Mouse (Mus musculus) left cerebral cortex, postnatal 14 days (tissue): Measurements from ENCODE around the gene Plekhs1. TPM values are rescaled to one million over a fixed set of nuclear protein-coding genes. Genes with fewer than 3 reads are reported as not detected.

ENCODE experiments used
- DNase-seq, 2 experiments: peaks; one replicate each; pipeline ENCODE4 v3.0.0; 2021 to 2022; ENCODE audit warnings: low spot score in 2 of 2, mixed read lengths in 1 of 2
- intact Hi-C: fragments of 180-260 bp; cut with DNase I; formaldehyde crosslinking; loops from one replicate; pipeline ENCODE4 v1.15.1; 2025
- long read RNA-seq, 2 experiments: library from polyadenylated mRNA; stranded (forward); transcript quantifications; one replicate each; pipeline ENCODE4 v2.0.0; 2021
- total RNA-seq, 2 experiments: library from RNA; stranded (reverse); gene quantifications; 2 replicates each; pipeline ENCODE4 v1.2.3; 2021

Gene Plekhs1
- 1 to 10 TPM in 1 of 2 experiments, under 1 TPM in 1; 0.76 to 1.8 TPM for total RNA-seq
- long read RNA-seq, experiment 1, result 0 reads
- long read RNA-seq, experiment 2, partial matches to known transcripts, result 0 of 1 reads
- long read RNA-seq, experiment 2, other reads (novel, unspliced or antisense), result 1 of 1 reads

DNA sequence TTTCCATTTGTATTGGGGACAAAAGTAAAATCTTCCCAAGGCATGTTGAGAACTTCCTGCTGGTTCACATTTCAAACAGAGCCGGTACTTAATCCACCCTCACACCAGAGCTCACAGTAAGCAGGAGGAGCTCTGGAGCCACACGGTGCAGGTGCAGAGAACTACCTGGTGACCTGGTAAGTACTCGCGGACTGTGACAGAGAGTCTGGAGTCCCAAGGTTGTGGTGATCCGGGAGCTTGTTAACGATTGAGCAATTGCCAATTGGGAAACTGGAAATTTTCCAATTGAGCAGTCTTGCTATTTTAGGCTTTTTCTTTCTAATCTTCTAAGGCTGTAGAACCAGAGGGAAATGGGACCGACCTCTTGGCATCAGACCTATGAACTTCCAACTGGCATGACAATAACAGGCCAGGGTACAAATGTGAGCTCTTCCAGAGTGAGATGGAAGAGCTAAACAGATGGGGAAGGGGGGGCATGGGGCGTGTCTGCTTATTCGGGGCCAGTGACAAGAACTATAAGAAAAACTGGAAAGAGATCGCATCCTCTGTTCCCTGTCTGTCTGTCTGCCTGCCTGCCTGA lies at the start of gene Plekhs1:
TSS of gene Plekhs1 (plus strand) at position 119 of the 580 bp plus-strand sequence.
- no peak for DNase-seq
- intact Hi-C loops, result no loop called here

DNA sequence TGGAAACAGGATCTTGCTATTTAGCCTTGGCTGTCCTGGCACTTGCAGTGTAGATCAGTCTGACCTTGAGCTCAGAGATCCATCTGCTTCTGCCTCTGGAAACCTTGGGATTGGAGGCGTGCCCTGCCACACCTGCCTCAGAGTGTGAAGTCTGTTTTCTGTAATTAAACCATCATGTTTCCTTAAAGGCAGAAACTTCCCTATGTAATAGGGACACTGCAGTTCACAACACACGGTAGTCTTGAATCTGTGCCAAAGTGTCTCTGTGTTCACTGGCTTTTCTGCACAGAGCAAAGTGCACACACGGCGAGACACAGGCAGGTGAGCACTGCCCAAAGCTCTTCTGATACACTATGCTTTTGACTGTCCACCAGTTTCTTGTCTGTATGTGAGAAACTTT lies 43.0 kb upstream of the Plekhs1 start:
- no peak for DNase-seq
- intact Hi-C loops, result no loop called here

- intact Hi-C loops, result no loop called here
- DNase-seq, result no peak
Measured at GRCm38 (mm10) chr19:56419452-56419851, 42.0 kb upstream of the Plekhs1 start.

GRCm38 (mm10) chr19:56420345-56420744 lies 41.1 kb upstream of the Plekhs1 start:
- intact Hi-C loops, result loop anchor here (5.0 kb wide), 2 partner anchors 142 to 302 kb away; partner anchors contain the start of gene Adrb1

DNA sequence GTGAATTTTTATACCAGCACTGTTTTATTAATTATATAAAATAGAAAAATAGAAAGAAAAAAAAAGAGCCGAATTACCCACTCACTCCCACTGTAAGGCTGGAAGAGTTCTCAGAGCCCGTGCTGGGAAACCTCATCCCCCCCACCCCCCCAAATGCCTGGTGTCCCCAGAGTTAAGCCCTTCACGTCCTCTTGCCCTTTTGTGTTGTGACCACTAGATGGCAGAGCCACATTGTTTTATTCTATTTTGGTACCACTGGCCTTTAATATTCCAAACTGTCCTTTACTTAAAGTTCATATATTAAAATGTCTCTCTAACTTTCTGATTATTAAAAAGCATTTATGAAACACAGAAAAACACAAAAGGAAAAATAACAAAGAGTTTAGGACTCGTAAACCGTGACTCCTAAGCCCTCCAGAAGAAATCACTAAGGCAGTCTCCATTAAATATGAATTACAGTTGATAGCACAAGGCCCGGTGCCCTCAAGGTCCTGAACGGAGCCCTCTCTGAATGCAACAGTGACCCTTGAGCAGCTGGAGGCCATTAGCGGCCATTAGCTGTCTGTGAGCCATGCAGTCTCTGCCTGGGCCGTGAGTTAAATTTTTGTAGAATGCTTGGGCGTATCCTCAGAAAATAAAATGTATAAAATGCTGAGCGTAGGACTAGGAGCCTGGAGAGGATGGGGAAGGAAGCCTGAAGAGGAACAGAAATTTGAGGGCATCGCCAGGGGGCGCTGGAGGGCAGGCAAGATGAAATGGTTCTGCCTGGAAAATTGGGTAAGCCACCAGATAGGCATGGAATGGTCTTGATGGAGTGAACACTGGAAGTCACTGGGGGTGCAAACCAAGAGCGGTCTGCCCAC lies 38.7 kb upstream of the Plekhs1 start:
- DNase-seq, result peak; percentile 95 to 96
- intact Hi-C loops, result loop anchor here (5.0 kb wide), 2 partner anchors 140 to 300 kb away; partner anchors contain the start of gene Adrb1

More at GRCm38 (mm10) chr19:56420345-56420744, 41.1 kb upstream of the Plekhs1 start:
- DNase-seq, result no peak

DNA sequence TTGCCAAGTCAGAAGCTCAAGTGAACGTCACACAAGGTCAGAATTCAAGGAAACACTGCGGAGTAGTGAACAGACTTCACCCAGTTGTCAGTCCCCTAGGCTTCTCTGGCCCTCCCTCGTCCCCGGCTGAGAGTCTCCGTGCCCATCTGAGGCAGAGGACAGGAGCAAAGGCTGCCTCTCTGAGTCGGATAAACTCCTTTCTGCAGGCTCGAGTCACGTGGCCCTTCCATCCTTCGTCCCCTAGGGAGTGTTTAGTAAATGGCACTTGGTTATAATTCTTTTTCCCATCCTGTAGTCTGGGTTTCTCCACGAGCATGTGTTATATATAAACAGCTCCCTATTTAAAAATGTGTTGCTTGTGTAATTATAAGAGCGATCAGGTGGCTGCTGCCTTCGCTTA lies 38.1 kb upstream of the Plekhs1 start:
- DNase-seq, result peak; percentile 45 to 49
- intact Hi-C loops, result loop anchor here (5.0 kb wide), 2 partner anchors 139 to 299 kb away; partner anchors contain the start of gene Adrb1

GRCm38 (mm10) chr19:56424606-56425395 lies 36.6 kb upstream of the Plekhs1 start:
- intact Hi-C loops, result loop anchor here (5.0 kb wide), 2 partner anchors 138 to 298 kb away; partner anchors contain the start of gene Adrb1
- DNase-seq, result no peak

GRCm38 (mm10) chr19:56425492-56425891 lies 35.9 kb upstream of the Plekhs1 start:
- DNase-seq, result no peak
- intact Hi-C loops, result no loop called here

GRCm38 (mm10) chr19:56430369-56430768 lies 31.1 kb upstream of the Plekhs1 start:
- intact Hi-C loops, result no loop called here
- DNase-seq, result no peak

- intact Hi-C loops, result no loop called here
- no peak for DNase-seq
Measured at GRCm38 (mm10) chr19:56432706-56433105, 28.7 kb upstream of the Plekhs1 start.

DNA sequence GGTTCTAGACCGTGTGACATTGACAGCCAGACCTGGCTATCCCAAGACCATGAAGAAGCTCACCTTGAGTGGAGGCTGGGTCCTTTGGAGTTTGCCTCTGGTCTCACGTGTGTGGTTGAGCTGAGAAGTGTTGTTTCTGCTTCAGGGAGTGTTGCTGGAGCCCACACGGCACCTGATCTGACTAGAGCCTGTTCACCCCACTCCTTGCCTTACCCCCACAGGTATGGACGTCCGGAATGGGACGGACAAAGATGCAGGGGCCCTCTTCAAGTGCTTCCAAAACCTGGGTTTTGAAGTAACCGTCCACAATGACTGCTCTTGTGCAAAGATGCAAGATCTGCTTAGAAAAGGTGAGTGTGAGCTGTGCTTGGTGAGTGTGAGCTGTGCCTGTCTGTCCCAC lies 27.9 kb upstream of the Plekhs1 start:
- intact Hi-C loops, result no loop called here
- DNase-seq, result no peak

- DNase-seq, result no peak
- intact Hi-C loops, result no loop called here
Measured at GRCm38 (mm10) chr19:56436380-56436779, 25.1 kb upstream of the Plekhs1 start.

DNA sequence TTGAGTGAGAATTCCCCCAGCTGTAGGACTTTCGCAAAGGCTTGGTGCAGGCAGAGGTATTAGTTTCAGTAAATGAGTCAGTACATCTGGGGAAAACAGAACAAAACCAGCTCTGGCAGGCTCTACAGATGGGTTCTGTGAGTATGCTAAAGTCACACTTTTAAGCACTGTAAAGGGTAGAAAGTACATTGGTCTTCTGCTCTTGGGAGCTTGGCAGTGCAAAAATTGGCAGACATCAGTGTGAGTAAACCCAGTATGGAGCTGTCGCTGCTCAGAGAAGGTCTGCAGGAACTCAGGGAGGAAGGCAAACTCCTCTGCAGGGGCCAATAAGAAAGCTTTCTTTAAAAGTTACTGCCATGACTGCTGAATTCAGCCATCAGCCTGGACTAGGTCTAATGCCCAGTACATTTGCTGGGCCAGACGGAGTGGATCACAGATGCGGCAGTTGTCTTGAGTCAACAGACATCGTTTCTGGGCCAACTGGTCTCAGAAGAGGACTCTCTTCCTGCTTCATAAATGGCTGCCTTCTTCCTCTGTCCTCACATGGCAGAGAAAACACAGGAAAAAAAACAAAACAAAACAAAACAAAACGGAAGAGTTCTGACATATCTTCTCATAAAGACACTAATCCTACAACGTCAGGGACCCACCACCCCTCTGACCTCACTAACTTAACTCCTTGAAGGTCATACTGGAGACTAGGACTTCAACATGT lies 22.9 kb upstream of the Plekhs1 start:
- no peak for DNase-seq
- intact Hi-C loops, result no loop called here

GRCm38 (mm10) chr19:56439072-56439434 lies 22.4 kb upstream of the Plekhs1 start:
- no peak for DNase-seq
- intact Hi-C loops, result no loop called here

GRCm38 (mm10) chr19:56443445-56443844 lies 18.0 kb upstream of the Plekhs1 start:
- peak; percentile 46 to 67 for DNase-seq

GRCm38 (mm10) chr19:56448784-56449183 lies 12.7 kb upstream of the Plekhs1 start:
- DNase-seq, result no peak
- intact Hi-C loops, result no loop called here

More at GRCm38 (mm10) chr19:56443445-56443844, 18.0 kb upstream of the Plekhs1 start:
- intact Hi-C loops, result no loop called here

DNA sequence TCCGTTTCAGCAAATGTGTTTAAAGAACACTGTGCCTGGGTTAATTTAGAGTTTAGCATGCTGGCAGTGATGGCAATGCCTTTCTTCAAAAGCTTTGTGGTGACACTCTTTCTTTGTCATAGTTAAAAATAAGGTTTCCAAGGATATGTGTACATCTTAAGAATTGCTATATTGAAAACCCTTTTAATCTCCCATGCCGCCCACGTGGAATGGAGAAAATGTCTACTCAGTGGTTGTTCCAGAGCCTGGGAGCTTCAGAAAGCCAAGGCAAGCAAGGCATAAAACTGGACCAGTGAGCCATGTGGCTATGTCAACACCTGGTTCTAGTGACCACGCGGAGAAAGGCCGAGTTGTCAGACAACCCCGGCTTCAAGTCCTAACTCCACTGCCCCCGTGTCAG lies 11.9 kb upstream of the Plekhs1 start:
- intact Hi-C loops, result no loop called here
- DNase-seq, result no peak

- intact Hi-C loops, result no loop called here
- DNase-seq, result no peak
Measured at GRCm38 (mm10) chr19:56450892-56451291, 10.5 kb upstream of the Plekhs1 start.

DNA sequence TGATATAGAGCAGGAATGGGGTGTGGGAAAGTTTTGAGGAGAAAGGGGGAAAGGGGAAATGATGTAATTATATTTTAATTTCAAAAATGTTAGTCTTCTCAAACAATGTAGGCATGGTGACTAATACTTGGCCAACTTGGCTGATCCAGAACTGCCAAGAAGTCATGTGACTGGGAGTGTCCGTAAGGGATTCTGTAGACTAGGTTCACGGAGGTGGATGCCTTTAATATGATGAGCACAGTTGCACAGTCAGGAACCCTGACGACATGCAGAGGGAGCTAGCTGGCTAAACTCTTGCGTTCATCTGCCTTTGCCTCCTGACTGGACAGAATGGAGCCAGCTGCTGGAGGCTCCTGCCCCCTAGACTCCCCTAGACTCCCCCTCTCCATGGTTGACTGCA lies 9.6 kb upstream of the Plekhs1 start:
- DNase-seq, result no peak
- intact Hi-C loops, result no loop called here
